Mouse (Mus musculus): Measurements from ENCODE around the gene Olfr339. TPM values are rescaled to one million over a fixed set of nuclear protein-coding genes. Genes with fewer than 3 reads are reported as not detected.
"Not testable (repeated sequence)": the region's sequence is repeated elsewhere in the genome, so short reads cannot be mapped to it uniquely, and the experiment has no call there.

Gene Olfr339
- not detected for total RNA-seq (2021)
- long read RNA-seq, experiment 1, result 0 reads
- long read RNA-seq, experiment 2, result 0 reads

GRCm38 (mm10) chr2:36418647-36419046, at the start of gene Olfr339:
TSS of gene Olfr339 (plus strand) at chr2:36418947.
- no peak for DNase-seq

DNA sequence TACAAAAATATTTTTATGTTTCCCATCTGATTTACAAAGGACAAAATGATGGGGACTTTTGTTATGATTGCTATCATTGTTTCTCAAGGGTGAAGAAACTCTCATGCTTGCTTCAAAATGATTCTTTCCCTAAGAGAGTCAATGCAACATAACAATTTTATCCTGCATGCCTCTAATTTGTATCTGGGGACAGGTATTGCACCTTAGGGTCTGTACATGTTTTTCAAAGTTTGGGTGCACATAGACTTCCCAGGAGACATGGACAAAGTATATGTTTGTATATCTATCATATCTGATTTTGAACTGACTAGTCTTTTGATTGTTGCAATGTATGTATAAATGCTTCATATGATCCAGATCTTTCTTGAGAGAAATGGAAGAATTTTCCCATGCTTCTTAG, 45.5 kb upstream of the Olfr339 start, which contains the start of gene Olfr338:
Olfr338 (plus strand) TSS at position 301 of the 400 bp plus-strand sequence.
- DNase-seq, result no peak

GRCm38 (mm10) chr2:36415174-36415573, 3.6 kb upstream of the Olfr339 start:
- not testable (repeated sequence) for DNase-seq

DNA sequence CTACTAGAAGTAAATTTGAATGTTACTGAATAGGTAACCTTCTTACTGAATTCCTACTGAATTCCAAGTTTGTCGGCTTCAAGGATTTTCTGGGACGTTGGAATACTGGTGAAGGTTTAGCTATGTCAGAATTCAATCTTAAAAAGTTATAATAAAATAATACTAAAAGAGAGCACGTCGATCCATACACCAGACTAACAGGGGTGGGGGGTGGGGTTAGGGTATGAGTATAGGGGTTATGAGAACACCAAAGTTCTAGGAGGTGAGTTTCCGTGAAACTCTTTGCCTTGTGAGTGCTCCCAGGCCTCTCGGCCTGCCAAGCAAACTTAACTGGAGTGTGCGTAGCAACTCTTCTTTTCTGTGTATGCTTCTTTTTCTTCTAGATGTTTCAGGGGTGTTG, 3.2 kb upstream of the Olfr339 start:
- not testable (repeated sequence) for DNase-seq

DNA sequence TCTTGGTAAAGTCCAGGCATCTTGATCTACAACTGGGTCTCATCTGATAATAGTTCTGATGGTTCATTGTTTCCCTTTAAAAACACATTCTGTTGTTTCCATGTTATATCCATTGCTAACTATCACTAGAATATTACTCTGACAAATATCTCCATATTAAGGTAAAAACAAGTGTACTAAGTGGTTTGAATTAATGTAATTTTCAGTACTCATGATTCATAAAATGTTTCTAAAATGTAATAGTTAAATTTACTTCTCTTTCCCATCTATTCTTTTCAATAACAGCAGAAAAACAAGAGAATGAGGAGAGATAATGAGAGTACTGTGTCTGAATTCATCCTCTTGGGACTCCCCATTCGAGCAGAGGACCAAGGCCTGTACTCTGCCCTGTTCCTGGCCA, 33.5 kb downstream of the Olfr339 start, which contains the start of gene Olfr340:
Olfr340 (plus strand) TSS at position 301 of the 400 bp plus-strand sequence.
- DNase-seq, result no peak

DNA sequence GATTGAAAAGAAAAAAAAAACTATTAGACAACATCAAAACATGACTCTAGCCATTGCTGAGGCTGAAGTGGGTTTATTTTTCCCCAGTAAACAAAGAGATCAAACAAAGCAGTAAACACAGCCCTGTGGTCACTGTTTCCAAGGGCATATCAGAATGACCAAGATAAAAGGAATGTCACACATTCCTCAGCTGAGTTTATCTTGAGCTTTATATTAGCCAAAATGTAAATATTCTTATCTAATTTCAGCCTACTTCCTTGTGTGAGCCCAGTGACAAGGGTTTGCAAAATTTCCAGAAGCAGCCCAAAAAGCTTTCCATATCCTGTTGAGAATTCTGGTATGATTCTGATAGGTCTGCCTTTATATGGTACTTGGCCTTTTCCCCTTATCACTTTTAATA, 54.9 kb downstream of the Olfr339 start:
- no peak for DNase-seq

Other genes starting within 250 kb of the Olfr339 start
- gene Ptgs1, start 188.5 kb upstream of the Olfr339 start, total RNA-seq (2021), result 1 to 10 TPM; 3.9 to 5.6 TPM
- not detected for gene Olfr338, start 45.4 kb upstream of the Olfr339 start, total RNA-seq (2021)
- gene Olfr340, start 33.6 kb downstream of the Olfr339 start, total RNA-seq (2021), result not detected
- not detected for gene Olfr341, start 63.5 kb downstream of the Olfr339 start, total RNA-seq (2021)
- not detected for gene Olfr342, start 106.1 kb downstream of the Olfr339 start, total RNA-seq (2021)
- not detected for gene Olfr344, start 147.7 kb downstream of the Olfr339 start, total RNA-seq (2021)
- gene Olfr345, start 221.1 kb downstream of the Olfr339 start, total RNA-seq (2021), result not detected